Mouse (Mus musculus) urinary bladder, adult 18-20 months (tissue): ENCODE results near the gene Zfp574.

Experiments used
- DNase-seq, 2 experiments: peaks; one replicate each; pipeline ENCODE4 v3.0.0; 2022; ENCODE audit warnings: low spot score in 2 of 2, mixed read lengths in 2 of 2

The Zfp574 gene

DNA sequence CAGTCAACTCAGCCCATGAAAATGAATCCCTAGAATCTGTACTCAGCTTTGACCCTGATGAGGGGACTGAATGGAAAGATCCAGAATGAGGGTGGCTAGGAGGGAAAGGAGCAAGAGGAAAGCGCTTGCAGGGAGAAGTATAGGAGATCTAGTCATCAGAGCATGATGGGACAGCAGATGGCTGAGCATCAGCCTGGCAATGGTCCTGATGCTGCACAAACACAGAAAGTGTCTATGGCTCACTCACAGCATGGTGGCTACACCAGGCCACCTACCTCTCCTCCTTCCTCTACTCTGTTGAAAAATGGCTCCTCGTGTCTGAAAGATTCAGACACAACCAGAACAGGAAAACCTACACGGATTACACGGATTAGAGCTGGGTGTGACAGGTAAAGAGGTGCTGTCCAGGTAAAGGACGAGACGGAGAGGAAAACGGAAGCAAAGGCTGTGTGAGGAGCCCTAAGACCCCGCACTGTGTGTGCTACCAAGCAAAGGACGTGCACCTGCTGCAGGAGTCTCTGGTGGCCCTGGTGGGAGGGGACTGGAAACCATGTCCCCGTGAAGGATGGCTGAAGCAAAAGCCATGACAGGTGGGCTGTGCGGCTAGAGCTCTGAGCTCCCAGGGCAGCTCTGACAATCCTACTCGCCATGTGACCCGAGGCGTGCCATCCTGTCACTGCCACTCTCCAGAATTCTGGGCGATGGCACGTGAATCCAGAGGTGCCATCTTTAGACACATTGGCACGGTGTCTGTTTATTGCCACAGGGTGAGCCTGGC lies 40.0 kb downstream of the Zfp574 start:
- DNase-seq: no peak

DNA sequence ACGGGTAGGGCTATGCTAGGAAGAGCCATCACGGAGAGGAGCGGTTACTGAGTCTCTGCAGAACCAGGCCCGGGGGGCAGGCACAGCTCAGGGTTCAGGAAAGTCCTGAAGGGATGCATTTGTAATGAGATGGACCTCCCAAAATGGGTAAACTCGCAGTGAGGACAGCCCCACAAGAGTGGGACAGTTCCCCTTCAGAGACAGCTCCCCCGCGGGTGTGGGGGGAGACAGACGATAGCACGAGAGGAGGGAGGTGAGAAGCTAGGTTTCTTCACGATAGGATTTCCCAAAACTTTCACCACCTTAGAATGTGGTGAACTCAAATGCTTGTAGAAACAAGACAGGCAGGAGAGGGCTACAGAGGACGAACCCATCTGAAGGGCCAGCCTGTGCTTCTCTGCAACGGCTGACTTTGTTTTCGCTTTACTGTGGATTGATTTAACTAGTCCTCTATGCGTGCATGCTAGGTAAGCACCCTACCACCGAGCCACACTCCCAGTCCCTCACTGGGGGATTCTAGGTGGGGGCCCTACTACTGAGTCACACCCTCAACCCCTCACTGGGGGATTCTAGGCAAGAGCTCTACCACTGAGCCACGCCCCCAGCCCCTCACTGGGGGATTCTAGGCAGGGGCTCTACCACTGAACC lies 40.7 kb downstream of the Zfp574 start:
- no peak for DNase-seq

- DNase-seq: no peak
These were observed 47.9 kb downstream of the Zfp574 start for GRCm38 (mm10) chr7:25120061-25120834.

DNA sequence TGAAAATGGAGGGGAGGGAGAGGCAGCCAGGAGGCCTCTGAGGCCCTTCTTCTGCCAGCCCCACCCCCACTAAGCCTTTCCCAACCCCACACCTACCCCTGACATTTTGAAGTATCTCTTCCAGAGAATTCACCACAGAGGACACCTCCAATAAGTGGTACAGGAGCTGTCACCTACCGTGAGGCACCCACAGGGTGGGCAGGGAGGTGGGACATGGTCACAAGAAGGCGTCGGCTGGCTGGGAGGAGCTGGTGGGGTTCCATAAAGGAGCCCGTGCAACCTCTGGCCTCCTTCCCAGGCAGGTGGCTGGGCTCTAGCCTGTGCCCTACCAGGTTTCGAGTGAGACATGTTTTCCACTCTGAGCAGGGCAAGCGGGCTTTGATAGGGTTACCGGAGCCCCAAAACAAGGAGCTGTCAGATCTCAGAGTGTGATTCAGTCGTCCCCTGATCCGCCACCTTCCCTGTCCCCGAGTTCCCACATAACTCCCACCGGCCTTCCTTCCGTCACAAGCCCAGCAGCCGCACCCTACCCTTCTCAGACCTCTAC lies 48.9 kb downstream of the Zfp574 start:
- DNase-seq: no peak

GRCm38 (mm10) chr7:25125716-25126281 lies 53.4 kb downstream of the Zfp574 start:
- DNase-seq: no peak

DNA sequence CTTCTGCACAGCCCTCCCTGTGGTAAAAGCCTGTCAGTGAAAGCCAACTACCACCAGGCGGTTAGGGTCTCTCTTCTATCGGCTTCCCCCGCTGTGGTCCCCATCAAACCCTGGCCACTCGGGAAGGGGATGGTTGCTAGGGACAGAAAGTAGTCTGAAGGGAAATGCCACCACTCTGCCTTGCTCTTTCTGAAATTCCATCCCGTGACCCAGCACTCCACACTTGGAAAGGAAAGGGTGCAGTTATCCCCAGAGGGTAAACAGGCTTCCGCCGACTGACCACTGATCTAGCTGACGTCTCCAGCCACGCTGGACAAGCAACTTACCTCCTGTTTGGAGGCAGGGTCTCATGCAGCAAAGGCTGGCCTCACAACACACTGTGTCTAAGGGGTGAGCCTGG lies 55.6 kb downstream of the Zfp574 start:
- DNase-seq: no peak

- no peak for DNase-seq
These were observed 57.1 kb downstream of the Zfp574 start for GRCm38 (mm10) chr7:25129390-25129979.

DNA sequence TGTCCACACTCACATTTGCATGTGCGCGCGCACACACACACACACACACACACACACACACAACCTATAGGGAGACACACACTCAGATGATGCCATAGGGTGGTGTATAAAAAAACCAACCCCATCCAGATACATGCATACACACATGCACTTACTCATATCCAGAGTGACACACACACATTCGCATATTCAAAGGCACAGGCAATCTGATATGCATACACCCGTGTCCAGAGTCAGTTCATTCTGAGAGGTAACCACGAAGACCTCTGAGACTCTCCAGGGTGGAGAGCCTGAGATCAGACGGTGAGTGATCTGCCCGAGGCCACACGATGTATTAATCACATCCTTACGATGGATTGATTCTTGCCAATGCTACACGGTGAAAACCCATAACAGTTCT lies 58.2 kb downstream of the Zfp574 start:
- no peak for DNase-seq

GRCm38 (mm10) chr7:25131247-25131646 lies 58.9 kb downstream of the Zfp574 start:
- DNase-seq: no peak

GRCm38 (mm10) chr7:25132318-25132960 lies 60.1 kb downstream of the Zfp574 start:
- no peak for DNase-seq
